Mouse (Mus musculus) lung, postnatal 0 days (tissue): ENCODE results near the gene Inhbc. TPM values are rescaled to one million over a fixed set of nuclear protein-coding genes. Genes with fewer than 3 reads are reported as not detected.
A peak's percentile ranks its signal among the peaks of the same experiment; 100 is the strongest.

Experiments
- ATAC-seq: fragments of 200-750 bp; cut with Nextera tagmentation; 2 replicates; pipeline ENCODE4 v1.8.0; 2017; ENCODE audit warnings: moderate library complexity
- DNase-seq: peaks from one replicate; pipeline ENCODE4 v3.0.0-alpha.2; 2016; ENCODE audit warnings: low spot score
- H3K27ac ChIP-seq: fragments of 300-500 bp; sonication (generic); 2 replicates; pipeline ENCODE4 v1.5.1; 2014; ENCODE audit warnings: antibody characterized with exemption, mild to moderate bottlenecking, low read length, mixed read lengths
- H3K27me3 ChIP-seq: fragments of 300-500 bp; sonication (generic); replicated peaks from 2 replicates; pipeline ENCODE4 v1.6.1; 2014; ENCODE audit warnings: low read length, mixed read lengths; ENCODE audit not compliant: insufficient read depth
- H3K36me3 ChIP-seq: fragments of 300-500 bp; sonication (generic); 2 replicates; pipeline ENCODE4 v1.6.1; 2014; ENCODE audit warnings: low read length, mixed read lengths; ENCODE audit not compliant: insufficient read depth
- H3K4me1 ChIP-seq: fragments of 300-500 bp; sonication (generic); 2 replicates; pipeline ENCODE4 v1.6.1; 2014; ENCODE audit warnings: antibody characterized with exemption, low read depth, low read length, mixed read lengths; ENCODE audit not compliant: insufficient read depth
- H3K4me2 ChIP-seq: fragments of 300-500 bp; sonication (generic); replicated peaks from 2 replicates; pipeline ENCODE4 v1.6.1; 2014; ENCODE audit warnings: low read depth, mild to moderate bottlenecking, low read length, moderate library complexity, mixed read lengths
- H3K4me3 ChIP-seq: fragments of 300-500 bp; sonication (generic); 2 replicates; pipeline ENCODE4 v1.5.1; 2014; ENCODE audit warnings: low read depth, low read length
- H3K9ac ChIP-seq: fragments of 300-500 bp; sonication (generic); replicated peaks from 2 replicates; pipeline ENCODE4 v1.6.1; 2014; ENCODE audit warnings: low read depth, mild to moderate bottlenecking
- H3K9me3 ChIP-seq: fragments of 300-500 bp; sonication (generic); 2 replicates; pipeline ENCODE4 v1.6.1; 2016; ENCODE audit warnings: low read length, mixed read lengths
- CTCF ChIP-seq: IDR thresholded peaks from 2 replicates; pipeline ENCODE4 v1.5.1; 2016; ENCODE audit warnings: antibody characterized with exemption, mild to moderate bottlenecking
- EP300 ChIP-seq: IDR thresholded peaks from 2 replicates; pipeline ENCODE4 v1.6.1; 2016; ENCODE audit warnings: antibody characterized with exemption, mild to moderate bottlenecking, control low read depth
- WGBS: fragments of 180-500 bp; shearing (Covaris S2); extraction: QIAGEN DNeasy Blood & Tissue Kit; methylation state at CpG from one replicate; pipeline ENCODE4 v1.1.7; 2014; 5-methylcytosine and 5-hydroxymethylcytosine counted together
- polyA plus RNA-seq: library from polyadenylated mRNA; unstranded; fragments of >200 nt; fragmentation: Nextera tagmentation; extraction: Ambion mirVana; gene quantifications from 2 replicates; pipeline ENCODE4 v1.2.1, GENCODE M21; 2015

The Inhbc gene
- polyA plus RNA-seq, 1 experiment from 2014 or later, result not detected

GRCm38 (mm10) chr10:127353909-127354895 lies 16.0 kb downstream of the Inhbc start, which contains the start of gene Inhbe:
Gene Inhbe (minus strand): TSS chr10:127354411.
- H3K27me3 ChIP-seq, result no peaks in the 10 kb centered on the region
- H3K36me3 ChIP-seq, result no peaks in the 10 kb centered on the region
- WGBS, result 68% methylated on average over 18 of the region's 18 CpGs
- H3K9ac ChIP-seq, result no peak within 1 kb of the TSS
- no peak within 1 kb of the TSS for H3K27ac ChIP-seq
- TF ChIP-seq EP300 (no peak), CTCF (peak; percentile 68)
- H3K4me1 ChIP-seq, result no peaks in the 10 kb centered on the region
- DNase-seq, result peak; percentile 16
- no peak for ATAC-seq
- H3K4me3 ChIP-seq, result no peak within 1 kb of the TSS
- no peaks in the 10 kb centered on the region for H3K9me3 ChIP-seq
- H3K4me2 ChIP-seq, result no peak within 1 kb of the TSS

DNA sequence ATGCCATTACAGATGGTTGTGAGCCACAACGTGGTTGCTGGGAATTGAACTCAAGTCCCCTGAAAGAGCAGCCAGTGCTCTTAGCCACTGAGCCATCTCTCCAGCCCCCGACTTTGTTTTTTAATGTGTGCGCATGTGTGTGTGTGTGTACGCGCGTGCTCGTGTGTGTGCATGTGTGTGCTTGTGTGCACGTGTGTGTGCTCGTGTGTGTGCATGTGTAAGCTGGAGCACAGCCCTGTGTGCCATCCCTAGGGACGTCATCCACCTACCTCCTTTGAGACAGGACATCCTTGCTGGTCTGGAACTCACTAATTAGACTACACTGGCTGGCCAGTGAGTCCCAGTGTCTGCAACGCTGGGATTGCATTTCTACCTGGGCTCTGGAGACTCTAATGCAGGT lies 17.5 kb downstream of the Inhbc start:
- no peak for DNase-seq
- Histone ChIP-seq H3K27ac (no peak overlapping the region), H3K9ac (no peak overlapping the region), H3K4me1 (no peaks in the 10 kb centered on the region), H3K4me2 (no peak overlapping the region), H3K4me3 (no peak overlapping the region), H3K27me3 (no peaks in the 10 kb centered on the region), H3K9me3 (no peaks in the 10 kb centered on the region), H3K36me3 (no peaks in the 10 kb centered on the region)
- no peak for ATAC-seq
- WGBS, result 84% methylated on average over 11 of the region's 11 CpGs
- TF ChIP-seq CTCF (no peak), EP300 (no peak)

GRCm38 (mm10) chr10:127352187-127352586 lies 18.0 kb downstream of the Inhbc start:
- no peak overlapping the region for H3K4me3 ChIP-seq
- WGBS, result 76% methylated on average over 9 of the region's 9 CpGs
- no peak overlapping the region for H3K4me2 ChIP-seq
- TF ChIP-seq EP300, result no peak
- no peak for TF ChIP-seq CTCF
- H3K27ac ChIP-seq, result no peak overlapping the region
- H3K4me1 ChIP-seq, result no peaks in the 10 kb centered on the region
- H3K9ac ChIP-seq, result no peak overlapping the region
- DNase-seq (no peak), ATAC-seq (no peak)
- no peaks in the 10 kb centered on the region for H3K9me3 ChIP-seq
- H3K36me3 ChIP-seq, result no peaks in the 10 kb centered on the region
- H3K27me3 ChIP-seq, result no peaks in the 10 kb centered on the region

GRCm38 (mm10) chr10:127351719-127352118 lies 18.5 kb downstream of the Inhbc start:
- no peak overlapping the region for H3K4me2 ChIP-seq
- no peaks in the 10 kb centered on the region for H3K36me3 ChIP-seq
- TF ChIP-seq EP300, result no peak
- no peak for TF ChIP-seq CTCF
- no peak overlapping the region for H3K9ac ChIP-seq
- H3K9me3 ChIP-seq, result no peaks in the 10 kb centered on the region
- no peak for ATAC-seq
- no peak for DNase-seq
- 68% methylated on average over 8 of the region's 8 CpGs for WGBS
- H3K27me3 ChIP-seq, result no peaks in the 10 kb centered on the region
- H3K4me3 ChIP-seq, result no peak overlapping the region
- no peak overlapping the region for H3K27ac ChIP-seq
- H3K4me1 ChIP-seq, result no peaks in the 10 kb centered on the region

- Histone ChIP-seq H3K4me1 (no peaks in the 10 kb centered on the region), H3K36me3 (no peaks in the 10 kb centered on the region), H3K4me2 (no peak overlapping the region), H3K9me3 (no peaks in the 10 kb centered on the region), H3K27ac (no peak overlapping the region), H3K4me3 (no peak overlapping the region), H3K27me3 (no peaks in the 10 kb centered on the region), H3K9ac (no peak overlapping the region)
- no peak for TF ChIP-seq EP300
- no peak for TF ChIP-seq CTCF
- ATAC-seq (no peak), DNase-seq (no peak)
- WGBS, result 83% methylated on average over 8 of the region's 8 CpGs
Observed at GRCm38 (mm10) chr10:127351285-127351595, 19.0 kb downstream of the Inhbc start.

- no peak overlapping the region for H3K9ac ChIP-seq
Observed at GRCm38 (mm10) chr10:127350594-127351284, 19.5 kb downstream of the Inhbc start.

More at GRCm38 (mm10) chr10:127350594-127351284, 19.5 kb downstream of the Inhbc start:
- no peak for TF ChIP-seq EP300
- TF ChIP-seq CTCF, result peak; percentile 91
- ATAC-seq, result peak; percentile 70
- Histone ChIP-seq H3K4me1 (no peaks in the 10 kb centered on the region), H3K27me3 (no peaks in the 10 kb centered on the region), H3K4me2 (peak overlapping the region; percentile 41), H3K9me3 (no peaks in the 10 kb centered on the region), H3K36me3 (no peaks in the 10 kb centered on the region), H3K4me3 (no peak overlapping the region), H3K27ac (no peak overlapping the region)
- DNase-seq, result peak; percentile 81
- 10% methylated on average over 23 of the region's 24 CpGs for whole genome bisulfite sequencing
